Mouse (Mus musculus): ENCODE measurements around the gene Sned1.
"Not testable (repeated sequence)": the region's sequence is repeated elsewhere in the genome, so short reads cannot be mapped to it uniquely, and the experiment has no call there.

Sned1 gene

DNA sequence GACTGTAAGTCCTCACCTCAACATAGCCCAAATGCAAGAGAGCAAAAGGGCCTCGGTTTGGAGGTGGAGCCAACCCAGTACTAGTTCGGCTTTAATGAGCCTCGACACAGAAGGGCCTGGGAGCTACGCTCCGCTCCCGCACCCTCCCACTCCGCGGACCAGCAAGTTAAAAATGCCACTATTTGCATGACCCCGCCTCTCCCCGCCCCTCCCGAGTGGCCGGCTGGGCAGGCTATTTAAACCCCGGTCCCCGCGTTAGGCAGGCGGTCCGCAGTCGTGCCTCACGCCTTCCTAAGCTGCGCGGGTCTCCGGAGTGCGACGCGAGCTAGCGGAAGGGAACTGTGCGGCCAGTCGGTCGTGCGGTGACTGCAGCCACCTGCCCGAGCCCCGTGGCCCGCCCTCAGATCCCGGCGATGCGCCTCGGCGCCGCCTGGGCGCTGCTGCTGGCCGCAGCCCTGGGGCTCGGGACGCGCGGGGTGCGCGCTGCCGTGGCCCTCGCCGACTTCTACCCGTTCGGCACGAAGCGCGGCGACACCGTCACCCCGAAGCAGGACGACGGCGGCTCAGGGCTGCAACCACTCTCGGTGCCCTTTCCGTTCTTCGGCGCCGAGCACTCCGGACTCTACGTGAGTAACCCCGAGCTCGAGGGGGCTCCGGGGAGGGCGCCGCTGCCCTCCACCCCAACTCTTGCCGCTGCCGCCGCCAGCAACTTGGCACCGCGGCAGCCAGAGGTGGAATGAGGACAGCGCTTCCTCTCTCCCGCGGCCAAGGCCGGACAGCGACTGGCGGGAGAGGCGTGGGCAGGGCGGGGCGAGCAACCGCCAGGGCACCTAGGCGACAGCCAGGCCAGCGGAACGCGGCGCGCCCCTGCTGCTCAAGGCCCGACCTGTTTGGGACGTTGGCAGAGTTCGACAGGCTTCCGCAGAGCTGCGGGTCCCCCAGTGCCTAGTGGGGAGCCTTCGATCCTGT, at the start of gene Sned1:
Gene Sned1, plus strand, starts transcription at position 266 of the 969 bp plus-strand sequence.
- DNase-seq (ENCODE audit: low spot score in 2 of 2), result peak; percentile 29 to 38

DNA sequence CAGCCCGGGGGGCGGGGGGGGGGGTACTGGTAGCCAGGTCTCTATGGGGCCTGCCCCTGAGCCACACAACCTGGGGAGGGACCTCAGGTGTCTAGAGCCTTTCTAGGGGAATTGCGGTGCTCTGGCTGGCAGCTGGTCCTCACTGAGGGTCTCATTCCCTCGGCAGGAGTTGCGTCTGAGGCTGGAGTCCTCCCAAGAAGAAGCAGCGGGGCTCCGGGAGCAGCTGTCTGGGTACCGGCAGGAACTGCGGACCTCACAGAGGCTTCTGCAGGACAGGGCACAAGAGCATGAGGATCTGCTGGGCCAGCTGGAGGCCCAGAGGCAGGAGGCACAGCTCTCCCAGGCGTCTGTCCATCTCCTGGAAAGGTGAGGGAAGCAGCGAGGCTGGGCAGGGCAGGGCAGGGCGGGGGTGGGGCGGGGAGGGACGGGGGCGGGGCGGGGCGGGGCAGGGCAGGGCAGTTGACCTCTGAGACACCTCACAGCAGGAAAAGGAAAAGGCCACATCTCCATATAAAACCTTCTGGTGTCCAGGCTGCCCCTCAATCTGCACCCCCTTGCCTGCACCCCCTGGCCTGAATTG, 44.8 kb upstream of the Sned1 start:
- no peak for DNase-seq (ENCODE audit: low spot score in 2 of 2)

DNA sequence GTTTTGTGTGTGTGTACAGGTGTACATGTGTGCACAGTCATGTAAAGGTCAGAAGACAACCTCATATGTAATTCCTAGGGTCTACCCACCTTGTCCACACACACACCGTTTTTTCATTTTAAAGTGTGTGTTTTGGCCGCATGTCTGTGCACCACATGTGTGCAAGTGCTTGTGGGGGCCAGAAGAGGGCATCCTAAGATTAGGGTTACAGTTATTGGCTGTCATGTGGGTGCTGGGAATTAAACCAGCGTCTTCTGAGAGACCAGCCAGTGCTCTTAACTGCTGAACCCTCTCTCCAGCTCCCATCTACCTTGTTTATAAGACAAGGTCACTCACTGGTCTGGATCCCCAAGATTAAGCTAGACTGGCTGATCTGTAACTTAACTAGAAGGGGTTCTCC, 40.7 kb upstream of the Sned1 start:
- DNase-seq (ENCODE audit: low spot score in 2 of 2), result no peak

DNA sequence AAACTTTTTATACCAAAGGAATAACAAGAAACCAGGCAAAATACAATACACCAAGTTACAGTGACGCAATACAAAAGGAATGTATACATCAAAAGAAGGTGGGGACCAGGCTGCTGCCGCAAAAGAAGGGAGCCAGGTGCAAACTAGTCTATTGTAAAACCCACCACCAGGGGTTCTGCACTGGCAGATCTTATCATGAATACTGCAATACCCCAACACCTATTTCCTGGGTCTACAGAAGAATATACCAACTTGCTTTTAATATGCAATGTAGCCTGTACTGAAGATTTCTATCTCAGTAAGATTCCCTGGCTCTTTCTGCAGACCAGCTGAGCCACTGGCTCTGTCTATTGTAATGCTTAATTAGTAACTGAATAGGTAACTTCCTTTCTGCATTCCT, 38.2 kb upstream of the Sned1 start:
- not testable (repeated sequence) for DNase-seq (ENCODE audit: low spot score in 2 of 2)

DNA sequence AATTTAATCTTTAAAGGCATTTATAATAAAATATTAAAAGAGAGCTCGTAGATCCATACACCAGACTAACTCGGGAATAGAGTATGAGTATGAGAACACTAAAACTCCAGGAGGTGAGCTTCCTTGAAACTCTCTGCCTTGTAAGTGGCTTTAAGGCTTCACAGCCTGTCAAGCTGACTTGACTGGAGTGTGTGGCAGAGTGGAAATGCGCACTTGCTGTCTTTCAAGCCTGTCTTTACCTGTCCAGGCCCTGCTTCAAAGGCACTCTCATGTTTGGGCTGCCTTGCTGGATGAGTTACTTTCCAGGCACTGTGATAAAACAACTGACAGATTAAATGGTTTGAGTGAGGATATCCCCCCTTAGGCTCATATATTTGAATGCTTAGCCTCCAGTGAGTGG, 37.7 kb upstream of the Sned1 start:
- no peak for DNase-seq (ENCODE audit: low spot score in 2 of 2)

GRCm38 (mm10) chr1:93206277-93206970, 29.2 kb upstream of the Sned1 start:
- no peak for DNase-seq (ENCODE audit: low spot score in 2 of 2)

DNA sequence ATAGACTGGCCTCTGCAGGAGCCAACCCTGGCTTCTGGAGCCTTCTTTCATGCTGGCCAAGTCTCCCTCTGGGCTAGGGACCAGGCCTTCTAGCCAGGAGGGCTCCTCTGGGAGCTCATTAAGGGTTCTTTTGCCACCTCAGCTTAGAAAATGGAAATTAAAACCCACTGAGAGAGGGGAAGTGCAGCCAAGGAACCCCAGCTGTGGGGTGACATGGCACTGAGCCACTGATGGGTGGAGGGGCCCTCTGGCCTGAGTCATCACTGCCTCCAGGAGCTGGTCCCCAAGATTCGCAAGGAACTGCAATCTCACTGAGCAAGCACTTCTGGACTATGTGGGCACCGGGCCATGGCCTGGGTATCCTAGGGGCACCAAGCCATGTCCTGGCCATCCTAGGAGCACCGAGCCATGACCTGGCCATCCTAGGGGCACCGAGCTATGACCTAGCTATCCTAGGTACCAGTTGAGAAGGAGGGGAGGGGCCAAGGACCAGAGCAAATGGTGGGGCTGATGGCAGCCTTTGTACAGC, 28.0 kb upstream of the Sned1 start:
- no peak for DNase-seq (ENCODE audit: low spot score in 2 of 2)

DNA sequence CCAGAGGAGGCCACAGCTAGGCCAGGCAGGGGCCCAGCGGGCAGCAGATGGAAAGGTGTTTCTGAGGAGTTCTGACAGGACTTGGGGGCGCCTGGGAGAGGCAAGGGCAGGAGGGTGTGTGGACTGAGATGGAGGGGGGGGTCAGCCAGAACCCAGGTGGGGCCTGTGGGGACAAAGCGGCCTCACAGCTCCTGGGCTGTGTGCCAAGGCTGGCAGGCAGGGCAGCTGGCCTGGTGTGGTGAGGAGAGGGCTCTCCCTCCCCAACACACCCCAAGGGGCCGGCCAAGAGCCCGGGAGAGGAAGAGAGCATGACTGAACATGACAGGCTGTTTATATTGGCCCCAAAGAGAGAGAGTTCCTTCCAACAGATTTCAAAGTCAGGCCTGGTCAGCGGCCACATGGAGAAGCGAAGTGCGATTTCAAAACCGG, 25.4 kb upstream of the Sned1 start:
- DNase-seq (ENCODE audit: low spot score in 2 of 2), result no peak

GRCm38 (mm10) chr1:93211019-93211418, 24.6 kb upstream of the Sned1 start:
- no peak for DNase-seq (ENCODE audit: low spot score in 2 of 2)

GRCm38 (mm10) chr1:93211549-93212220, 24.0 kb upstream of the Sned1 start:
- DNase-seq (ENCODE audit: low spot score in 2 of 2), result no peak

DNA sequence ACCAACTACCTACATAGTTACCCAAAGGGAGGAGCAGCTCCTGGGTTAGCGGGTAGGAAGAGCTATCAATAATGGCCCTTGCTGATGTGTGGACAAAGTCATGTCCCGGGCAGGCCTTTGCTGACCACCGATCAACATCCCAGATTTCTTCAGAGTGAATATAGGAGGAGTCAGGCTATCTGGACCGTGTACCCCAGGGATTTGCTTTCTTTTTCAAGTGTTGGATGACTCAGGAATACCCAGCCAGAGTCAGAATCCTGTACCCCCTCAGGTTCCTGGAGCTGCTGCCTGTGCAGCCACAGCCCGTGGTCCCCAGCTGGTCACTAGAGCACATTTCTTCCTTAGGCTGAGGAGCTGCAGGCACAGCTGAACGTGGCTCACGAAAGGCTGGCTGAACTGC, 23.2 kb upstream of the Sned1 start:
- no peak for DNase-seq (ENCODE audit: low spot score in 2 of 2)

GRCm38 (mm10) chr1:93214612-93215011, 21.0 kb upstream of the Sned1 start:
- no peak for DNase-seq (ENCODE audit: low spot score in 2 of 2)

GRCm38 (mm10) chr1:93216839-93217497, 18.7 kb upstream of the Sned1 start:
- DNase-seq (ENCODE audit: low spot score in 2 of 2), result no peak

- no peak for DNase-seq (ENCODE audit: low spot score in 2 of 2)
Measured at GRCm38 (mm10) chr1:93217530-93217929, 18.1 kb upstream of the Sned1 start.

GRCm38 (mm10) chr1:93220776-93221175, 14.9 kb upstream of the Sned1 start:
- DNase-seq (ENCODE audit: low spot score in 2 of 2), result no peak

DNA sequence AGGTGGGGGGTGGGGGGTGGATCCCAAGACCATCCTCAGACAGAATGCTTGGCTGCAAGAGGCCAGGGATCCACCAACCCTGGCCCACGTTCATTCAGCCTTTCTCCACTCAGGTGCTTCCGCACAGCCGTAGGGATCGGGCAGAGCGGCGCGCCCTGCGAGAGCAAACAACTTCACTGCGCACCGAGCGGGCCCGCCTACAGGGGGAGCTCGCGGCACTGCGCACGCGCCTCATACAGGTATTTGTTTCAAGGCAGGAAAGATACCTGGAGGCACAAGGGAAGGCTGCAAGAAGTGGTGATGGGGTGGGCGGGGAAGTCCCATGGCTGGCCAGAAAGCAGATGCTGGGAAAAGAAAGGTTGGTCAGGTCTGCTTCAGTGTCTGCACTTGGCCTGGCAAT, 11.7 kb upstream of the Sned1 start:
- DNase-seq (ENCODE audit: low spot score in 2 of 2), result peak; percentile 3 to 48

DNA sequence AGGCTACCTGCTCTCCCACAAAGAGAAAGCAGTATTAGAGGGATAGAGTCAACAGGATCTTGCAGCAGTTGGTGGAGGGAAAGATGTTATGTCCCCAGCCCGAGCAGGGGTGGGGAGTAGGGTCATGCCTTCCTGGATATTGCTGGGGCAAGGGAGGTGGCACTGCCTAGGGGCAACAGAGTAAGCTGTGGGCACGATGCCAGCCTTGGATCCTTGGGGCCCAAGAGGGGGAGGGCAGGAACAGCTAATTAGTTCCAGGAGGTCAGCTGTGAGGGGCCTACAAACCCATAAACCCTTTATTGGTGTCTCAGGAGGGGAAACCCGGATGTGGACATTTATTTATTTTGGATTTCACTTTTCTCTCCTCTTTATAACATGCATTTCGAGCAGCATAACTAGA, 10.4 kb upstream of the Sned1 start:
- DNase-seq (ENCODE audit: low spot score in 2 of 2), result no peak

DNA sequence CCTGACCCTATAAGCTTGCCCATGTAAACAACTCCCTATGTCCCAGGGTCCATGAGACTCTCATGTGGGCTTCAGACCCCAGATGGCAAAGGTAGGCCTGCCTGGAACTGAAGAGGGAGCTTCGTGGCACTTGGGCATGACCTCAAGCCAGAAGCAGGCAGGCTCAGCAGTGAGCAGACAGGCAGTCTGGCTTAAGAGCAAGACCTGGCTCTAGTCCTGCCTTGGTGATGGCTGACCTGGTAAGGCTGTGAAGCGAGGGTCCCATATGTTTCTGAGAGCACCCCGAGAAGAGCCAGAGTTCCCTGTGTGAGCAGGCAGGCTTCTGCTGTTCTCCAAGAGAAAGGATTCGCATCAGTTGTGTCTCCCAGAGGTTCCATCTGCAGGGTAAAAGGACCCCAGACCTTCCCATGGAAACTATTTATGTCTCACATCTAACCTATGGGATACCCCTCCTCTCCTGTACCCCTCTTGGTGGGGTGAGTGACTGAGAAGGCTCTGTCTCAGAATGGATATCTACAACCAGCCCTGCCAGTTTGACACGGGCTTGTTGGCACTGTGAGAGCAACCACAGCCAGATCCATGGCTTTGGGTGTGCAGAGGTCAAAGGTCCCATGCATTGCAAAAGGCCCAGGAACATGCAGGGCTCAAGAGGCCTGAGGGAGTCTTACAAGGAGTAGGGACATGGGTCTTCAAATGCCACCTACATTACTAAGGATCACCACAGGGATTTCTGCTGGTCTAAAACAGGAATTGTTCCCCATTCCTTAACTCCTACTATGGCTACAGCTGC, 9.7 kb upstream of the Sned1 start:
- DNase-seq (ENCODE audit: low spot score in 2 of 2), result no peak

DNA sequence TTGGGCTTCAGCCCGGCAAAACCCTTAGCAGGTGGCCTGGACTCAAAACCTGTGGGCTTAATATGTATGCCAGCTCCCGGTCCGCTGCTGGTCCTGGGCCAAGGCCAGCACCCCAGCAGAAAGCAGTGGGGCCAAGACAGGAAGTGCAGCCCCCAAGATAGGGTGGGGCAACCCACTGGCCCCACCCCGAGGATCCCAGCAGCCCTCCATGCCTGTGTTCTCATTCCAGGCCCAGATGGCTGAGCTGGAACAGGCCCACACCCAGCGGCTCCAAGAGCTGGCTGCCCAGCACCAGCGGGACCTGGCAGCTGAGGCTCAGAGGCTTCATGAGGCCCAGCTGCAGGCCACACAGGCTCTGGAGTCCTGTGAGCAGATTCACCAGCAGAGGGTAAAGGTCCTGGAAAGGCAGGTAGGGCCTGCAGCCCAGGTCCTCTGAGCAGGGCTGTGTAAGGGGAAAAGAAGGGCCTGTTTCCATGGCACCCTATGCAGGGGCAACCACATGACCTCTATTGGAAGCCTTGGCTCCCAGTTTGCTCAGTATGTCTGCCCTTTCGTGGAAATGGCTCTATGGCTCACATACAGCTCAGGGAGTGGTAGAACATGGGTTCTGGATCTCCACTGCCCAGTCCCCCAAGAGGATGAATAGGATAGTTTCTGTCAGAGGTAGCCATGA, 8.2 kb upstream of the Sned1 start:
- no peak for DNase-seq (ENCODE audit: low spot score in 2 of 2)

DNA sequence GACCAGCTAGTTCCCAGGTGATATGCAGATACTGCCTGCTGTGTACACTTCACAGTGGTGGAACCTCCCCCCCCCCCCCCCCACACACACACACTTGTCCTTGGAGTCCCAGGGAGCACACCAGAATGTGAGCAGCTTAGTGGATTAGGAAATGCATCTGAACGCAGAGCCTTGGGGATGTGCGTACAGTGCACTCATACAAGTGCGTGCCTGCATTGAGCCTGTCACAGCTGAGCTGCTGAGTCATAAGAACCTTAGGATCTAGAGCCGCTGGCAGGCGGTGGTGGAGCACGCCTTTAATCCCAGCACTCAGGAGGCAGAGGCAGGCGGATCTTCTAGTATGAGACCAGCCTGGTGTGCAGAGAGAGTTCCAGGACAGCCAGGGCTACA, 7.7 kb upstream of the Sned1 start:
- no peak for DNase-seq (ENCODE audit: low spot score in 2 of 2)
